Mouse (Mus musculus): Measurements from ENCODE around the gene Prkx. TPM values are rescaled to one million over a fixed set of nuclear protein-coding genes. Genes with fewer than 3 reads are reported as not detected.

Prkx gene
- polyA plus RNA-seq, 1 experiment from 2014 or later: 17.7 TPM

- Histone ChIP-seq H3K4me2 (ENCODE audit: low read depth, low read length, severe bottlenecking) (peak overlapping the region; percentile 64), H3K27me3 (ENCODE audit: control insufficient read depth, insufficient read depth, low read length) (no peaks in the 10 kb centered on the region), H3K4me3 (ENCODE audit: low read depth, low read length) (peak overlapping the region; percentile 51), H3K4me1 (replicated peaks; ENCODE audit: control insufficient read depth, insufficient read depth, low read length) (no peaks in the 10 kb centered on the region), H3K9me3 (ENCODE audit: control insufficient read depth, low read length) (no peaks in the 10 kb centered on the region), H3K36me3 (ENCODE audit: control insufficient read depth, insufficient read depth, low read length) (no peaks in the 10 kb centered on the region), H3K27ac (ENCODE audit: low read depth, low read length) (no peak overlapping the region), H3K9ac (ENCODE audit: low read length) (peak overlapping the region; percentile 52)
- peak; percentile 91 for DNase-seq (ENCODE audit: low spot score)
- 13% methylated on average over 28 of the region's 30 CpGs for WGBS
- peak; percentile 98 for ATAC-seq (replicated peaks; ENCODE audit: low FRiP score)
Measured at GRCm38 (mm10) chrX:77795858-77796174, 262 bp downstream of the Prkx start.

GRCm38 (mm10) chrX:77794962-77795857 is 868 bp downstream of the Prkx start:
- ATAC-seq (replicated peaks; ENCODE audit: low FRiP score) (peak; percentile 82), DNase-seq (ENCODE audit: low spot score) (peak; percentile 48)
- H3K4me3 ChIP-seq (ENCODE audit: low read depth, low read length): peak overlapping the region; percentile 51
- H3K9me3 ChIP-seq (ENCODE audit: control insufficient read depth, low read length): no peaks in the 10 kb centered on the region
- H3K4me2 ChIP-seq (ENCODE audit: low read depth, low read length, severe bottlenecking): peak overlapping the region; percentile 64
- no peak overlapping the region for H3K27ac ChIP-seq (ENCODE audit: low read depth, low read length)
- no peaks in the 10 kb centered on the region for H3K4me1 ChIP-seq (replicated peaks; ENCODE audit: control insufficient read depth, insufficient read depth, low read length)
- no peaks in the 10 kb centered on the region for H3K36me3 ChIP-seq (ENCODE audit: control insufficient read depth, insufficient read depth, low read length)
- 23% methylated on average over 60 of the region's 61 CpGs for WGBS
- no peaks in the 10 kb centered on the region for H3K27me3 ChIP-seq (ENCODE audit: control insufficient read depth, insufficient read depth, low read length)
- peak overlapping the region; percentile 52 for H3K9ac ChIP-seq (ENCODE audit: low read length)

GRCm38 (mm10) chrX:77788675-77789074 is 7.4 kb downstream of the Prkx start:
- WGBS: 91% methylated on average over 3 of the region's 3 CpGs
- Histone ChIP-seq H3K4me3 (ENCODE audit: low read depth, low read length) (no peak overlapping the region), H3K9ac (ENCODE audit: low read length) (no peak overlapping the region), H3K4me2 (ENCODE audit: low read depth, low read length, severe bottlenecking) (no peak overlapping the region), H3K36me3 (ENCODE audit: control insufficient read depth, insufficient read depth, low read length) (no peaks in the 10 kb centered on the region; the same call in 1 of the 2 replicates), H3K9me3 (ENCODE audit: control insufficient read depth, low read length) (no peaks in the 10 kb centered on the region), H3K4me1 (replicated peaks; ENCODE audit: control insufficient read depth, insufficient read depth, low read length) (no peaks in the 10 kb centered on the region), H3K27ac (ENCODE audit: low read depth, low read length) (no peak overlapping the region), H3K27me3 (ENCODE audit: control insufficient read depth, insufficient read depth, low read length) (no peaks in the 10 kb centered on the region)
- DNase-seq (ENCODE audit: low spot score): no peak
- no peak for ATAC-seq (replicated peaks; ENCODE audit: low FRiP score)

- H3K4me3 ChIP-seq (ENCODE audit: low read depth, low read length): no peak overlapping the region
- H3K4me1 ChIP-seq (replicated peaks; ENCODE audit: control insufficient read depth, insufficient read depth, low read length): no peaks in the 10 kb centered on the region
- H3K9ac ChIP-seq (ENCODE audit: low read length): no peak overlapping the region
- no peak overlapping the region for H3K4me2 ChIP-seq (ENCODE audit: low read depth, low read length, severe bottlenecking)
- no peaks in the 10 kb centered on the region for H3K9me3 ChIP-seq (ENCODE audit: control insufficient read depth, low read length)
- DNase-seq (ENCODE audit: low spot score) (no peak), ATAC-seq (replicated peaks; ENCODE audit: low FRiP score) (no peak)
- no peaks in the 10 kb centered on the region; the same call in 1 of the 2 replicates for H3K36me3 ChIP-seq (ENCODE audit: control insufficient read depth, insufficient read depth, low read length)
- H3K27ac ChIP-seq (ENCODE audit: low read depth, low read length): no peak overlapping the region
- no peaks in the 10 kb centered on the region for H3K27me3 ChIP-seq (ENCODE audit: control insufficient read depth, insufficient read depth, low read length)
Measured at GRCm38 (mm10) chrX:77786354-77786753, 9.7 kb downstream of the Prkx start.

GRCm38 (mm10) chrX:77777822-77778221 is 18.3 kb downstream of the Prkx start:
- H3K9ac ChIP-seq (ENCODE audit: low read length): no peak overlapping the region
- no peak overlapping the region for H3K4me3 ChIP-seq (ENCODE audit: low read depth, low read length)
- DNase-seq (ENCODE audit: low spot score) (no peak), ATAC-seq (replicated peaks; ENCODE audit: low FRiP score) (no peak)
- no peaks in the 10 kb centered on the region for H3K9me3 ChIP-seq (ENCODE audit: control insufficient read depth, low read length)
- no peak overlapping the region for H3K27ac ChIP-seq (ENCODE audit: low read depth, low read length)
- no peaks in the 10 kb centered on the region for H3K27me3 ChIP-seq (ENCODE audit: control insufficient read depth, insufficient read depth, low read length)
- H3K4me1 ChIP-seq (replicated peaks; ENCODE audit: control insufficient read depth, insufficient read depth, low read length): no peaks in the 10 kb centered on the region
- no peak overlapping the region for H3K4me2 ChIP-seq (ENCODE audit: low read depth, low read length, severe bottlenecking)
- H3K36me3 ChIP-seq (ENCODE audit: control insufficient read depth, insufficient read depth, low read length): no peaks in the 10 kb centered on the region

- H3K27me3 ChIP-seq (ENCODE audit: control insufficient read depth, insufficient read depth, low read length): no peaks in the 10 kb centered on the region
- H3K9ac ChIP-seq (ENCODE audit: low read length): no peak overlapping the region
- H3K36me3 ChIP-seq (ENCODE audit: control insufficient read depth, insufficient read depth, low read length): no peaks in the 10 kb centered on the region
- DNase-seq (ENCODE audit: low spot score): no peak
- no peak overlapping the region for H3K4me2 ChIP-seq (ENCODE audit: low read depth, low read length, severe bottlenecking)
- H3K4me1 ChIP-seq (replicated peaks; ENCODE audit: control insufficient read depth, insufficient read depth, low read length): no peaks in the 10 kb centered on the region
- H3K4me3 ChIP-seq (ENCODE audit: low read depth, low read length): no peak overlapping the region
- no peaks in the 10 kb centered on the region for H3K9me3 ChIP-seq (ENCODE audit: control insufficient read depth, low read length)
- H3K27ac ChIP-seq (ENCODE audit: low read depth, low read length): no peak overlapping the region
- ATAC-seq (replicated peaks; ENCODE audit: low FRiP score): no peak
- 91% methylated on average over 3 of the region's 3 CpGs for WGBS
Measured at GRCm38 (mm10) chrX:77765153-77765552, 30.9 kb downstream of the Prkx start.

- H3K36me3 ChIP-seq (ENCODE audit: control insufficient read depth, insufficient read depth, low read length): no peaks in the 10 kb centered on the region
- ATAC-seq (replicated peaks; ENCODE audit: low FRiP score): no peak
Measured at GRCm38 (mm10) chrX:77744260-77744659, 51.8 kb downstream of the Prkx start.

GRCm38 (mm10) chrX:77741383-77741782 is 54.7 kb downstream of the Prkx start:
- Histone ChIP-seq H3K9me3 (ENCODE audit: control insufficient read depth, low read length) (no peaks in the 10 kb centered on the region), H3K4me2 (ENCODE audit: low read depth, low read length, severe bottlenecking) (no peak overlapping the region), H3K4me3 (ENCODE audit: low read depth, low read length) (no peak overlapping the region), H3K27me3 (ENCODE audit: control insufficient read depth, insufficient read depth, low read length) (no peaks in the 10 kb centered on the region), H3K9ac (ENCODE audit: low read length) (no peak overlapping the region), H3K36me3 (ENCODE audit: control insufficient read depth, insufficient read depth, low read length) (no peaks in the 10 kb centered on the region), H3K27ac (ENCODE audit: low read depth, low read length) (no peak overlapping the region), H3K4me1 (replicated peaks; ENCODE audit: control insufficient read depth, insufficient read depth, low read length) (no peaks in the 10 kb centered on the region)
- DNase-seq (ENCODE audit: low spot score): no peak
- WGBS: 26% methylated on average over 1 of the region's 1 CpGs
- no peak for ATAC-seq (replicated peaks; ENCODE audit: low FRiP score)

More at GRCm38 (mm10) chrX:77744260-77744659, 51.8 kb downstream of the Prkx start:
- Histone ChIP-seq H3K9me3 (ENCODE audit: control insufficient read depth, low read length) (no peaks in the 10 kb centered on the region), H3K27ac (ENCODE audit: low read depth, low read length) (no peak overlapping the region), H3K9ac (ENCODE audit: low read length) (no peak overlapping the region), H3K4me3 (ENCODE audit: low read depth, low read length) (no peak overlapping the region), H3K27me3 (ENCODE audit: control insufficient read depth, insufficient read depth, low read length) (no peaks in the 10 kb centered on the region), H3K4me1 (replicated peaks; ENCODE audit: control insufficient read depth, insufficient read depth, low read length) (no peaks in the 10 kb centered on the region), H3K4me2 (ENCODE audit: low read depth, low read length, severe bottlenecking) (no peak overlapping the region)
- 65% methylated on average over 2 of the region's 2 CpGs for WGBS
- DNase-seq (ENCODE audit: low spot score): no peak

All from forebrain, embryonic 11.5 days (tissue).